Mouse (Mus musculus): ENCODE results near the gene Nxpe4. TPM values are rescaled to one million over a fixed set of nuclear protein-coding genes. Genes with fewer than 3 reads are reported as not detected.
A peak's percentile ranks its signal among the peaks of the same experiment; 100 is the strongest.
"Not testable (repeated sequence)": the region's sequence is repeated elsewhere in the genome, so short reads cannot be mapped to it uniquely, and the experiment has no call there.

Gene Nxpe4
- total and polyA plus RNA-seq, 3 experiments: 0.67 to 5.0 (median 2.1) TPM

DNA sequence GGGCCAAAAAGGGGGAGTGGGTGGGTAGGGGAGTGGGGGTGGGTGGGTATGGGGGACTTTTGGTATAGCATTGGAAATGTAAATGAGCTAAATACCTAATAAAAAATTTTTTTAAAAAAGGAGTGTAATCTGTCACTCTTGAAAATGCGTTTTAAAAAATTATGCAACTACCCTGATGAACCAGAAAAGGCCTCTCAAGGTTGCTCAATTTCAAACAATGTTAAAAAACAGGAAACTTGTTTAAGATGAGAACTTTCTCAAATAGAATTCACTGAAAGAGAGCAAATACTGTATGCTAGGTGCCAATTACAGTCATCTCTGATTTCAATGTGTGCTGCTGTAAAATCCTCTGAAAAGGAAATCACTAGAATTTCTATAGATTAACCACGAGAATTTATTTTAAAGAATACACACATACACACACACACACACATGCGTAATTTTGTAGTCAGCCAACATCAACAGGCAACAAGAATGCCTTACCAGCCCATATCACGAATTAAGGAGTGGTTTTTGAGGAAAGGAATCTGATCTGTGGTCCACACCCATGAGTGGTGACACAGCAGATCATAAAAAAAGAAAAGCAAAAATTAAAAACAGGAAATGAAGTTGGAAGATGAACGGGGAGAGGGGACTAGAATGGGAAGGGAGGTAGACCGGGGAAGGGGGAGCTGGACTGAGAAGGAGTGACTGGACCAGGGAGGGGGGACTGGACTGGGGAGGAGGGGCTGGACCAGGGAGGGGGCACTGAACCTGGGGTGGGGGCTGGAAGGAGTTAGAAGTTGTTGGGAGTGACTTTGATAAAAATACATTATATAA lies 248.6 kb downstream of the Nxpe4 start:
- DNase-seq: no peak

DNA sequence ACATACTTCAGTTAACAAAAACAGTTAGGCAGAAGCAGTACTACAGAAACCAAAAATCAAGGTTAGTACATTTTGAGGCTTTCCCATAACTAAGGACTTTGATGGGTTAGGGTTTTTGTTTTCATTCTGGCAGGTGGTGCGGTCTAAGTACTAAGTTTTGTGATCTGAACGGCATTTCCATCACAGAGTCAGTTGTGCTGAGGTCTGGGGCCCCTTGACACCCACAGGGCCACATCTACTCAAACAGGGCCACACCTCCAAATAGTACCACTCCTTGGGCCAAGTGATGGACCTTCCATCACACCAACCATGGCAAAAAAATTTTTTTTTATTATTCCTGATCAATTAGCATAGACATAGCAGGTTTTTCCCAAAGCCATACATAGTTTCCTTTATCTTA lies 251.8 kb downstream of the Nxpe4 start:
- DNase-seq: no peak

DNA sequence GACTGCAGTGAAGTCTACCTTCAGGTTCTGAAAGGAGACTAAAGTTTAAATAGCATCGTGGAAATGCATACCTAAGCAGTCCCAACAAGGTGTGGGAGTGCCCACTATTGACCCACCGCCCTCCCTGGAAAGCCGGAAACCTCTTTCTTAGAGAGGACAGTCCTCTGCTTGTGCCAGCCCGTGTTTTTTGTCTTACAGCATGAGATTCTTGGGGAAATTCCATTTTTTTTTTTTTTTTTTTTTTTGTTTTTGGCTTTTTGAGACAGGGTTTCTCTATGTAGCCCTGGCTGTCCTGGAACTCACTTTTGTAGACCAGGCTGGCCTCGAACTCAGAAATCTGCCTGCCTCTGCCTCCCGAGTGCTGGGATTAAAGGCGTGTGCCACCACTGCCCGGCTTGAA lies 255.5 kb downstream of the Nxpe4 start:
- not testable (repeated sequence) for DNase-seq

DNA sequence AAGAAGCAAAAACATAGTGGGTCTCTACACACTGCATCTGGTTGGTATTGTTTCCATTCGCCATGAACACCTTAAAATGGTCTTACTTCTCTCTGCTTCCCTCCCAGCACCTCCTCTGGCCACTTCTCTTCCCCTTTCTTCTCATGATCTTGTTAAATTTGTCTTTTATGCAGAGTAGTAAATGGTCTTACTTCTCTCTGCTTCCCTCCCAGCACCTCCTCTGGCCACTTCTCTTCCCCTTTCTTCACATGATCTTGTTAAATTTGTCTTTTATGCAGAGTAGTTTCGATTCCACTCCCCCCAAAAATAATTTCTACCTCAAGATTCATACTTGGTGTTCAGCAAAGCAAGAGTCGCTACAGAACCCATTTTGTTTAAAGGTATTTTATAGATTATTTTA lies 256.2 kb downstream of the Nxpe4 start:
- DNase-seq: no peak

DNA sequence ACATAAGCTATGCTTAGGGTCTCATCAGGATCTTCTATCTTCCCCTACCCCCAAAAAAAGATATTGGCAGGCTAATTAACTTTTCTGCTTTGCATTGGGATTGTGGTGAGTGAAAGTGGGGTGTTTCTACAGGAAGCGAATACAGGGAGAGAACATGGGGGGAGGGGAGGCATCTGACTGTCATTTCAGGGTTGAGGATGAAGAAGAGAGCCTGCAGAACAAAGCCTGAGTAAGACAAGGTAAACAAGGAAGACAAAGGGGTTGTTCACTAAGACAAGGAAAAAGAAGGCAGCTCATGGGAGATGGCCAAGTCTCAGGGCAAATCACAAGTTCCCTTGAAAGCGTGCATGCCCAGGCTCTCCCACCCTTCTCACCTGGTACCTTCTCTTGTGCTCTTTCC lies 256.6 kb downstream of the Nxpe4 start:
- no peak for DNase-seq

DNA sequence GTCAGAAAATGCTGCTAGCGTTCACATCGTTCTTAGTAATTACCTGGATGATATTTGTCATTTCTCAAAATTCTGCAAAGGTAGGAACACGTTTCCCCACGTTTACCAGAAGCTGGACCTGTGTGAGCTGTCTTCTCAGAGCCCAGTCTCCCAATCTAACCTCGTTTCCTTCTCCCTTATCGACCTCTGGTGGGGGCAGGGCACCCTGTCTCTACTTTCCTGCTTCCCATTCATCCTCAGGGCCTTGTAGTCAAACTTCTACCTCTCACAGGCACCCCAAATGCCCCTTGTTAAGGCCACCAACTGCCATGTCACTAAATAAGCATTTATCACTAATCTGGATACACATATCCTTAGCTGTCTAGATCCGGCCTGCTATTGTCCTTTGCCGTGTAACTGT lies 257.0 kb downstream of the Nxpe4 start:
- no peak for DNase-seq

DNA sequence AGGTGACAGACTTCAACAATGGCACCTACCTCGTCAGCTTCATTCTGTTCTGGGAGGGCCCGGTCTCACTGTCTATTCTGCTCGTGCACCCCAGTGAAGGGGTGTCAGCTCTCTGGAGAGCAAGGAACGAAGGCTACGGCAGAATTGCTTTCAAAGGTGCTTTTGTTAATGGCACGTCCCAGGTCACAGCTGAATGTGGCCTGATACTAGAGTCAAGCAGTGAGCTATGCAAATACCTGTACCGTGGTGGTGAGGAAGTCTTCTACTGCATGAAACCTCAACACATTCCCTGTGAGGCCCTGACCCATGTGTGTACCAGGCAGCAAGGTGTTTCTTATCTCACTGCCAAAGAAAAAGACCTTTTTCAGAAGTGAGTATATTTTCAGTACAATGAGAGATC lies 258.6 kb downstream of the Nxpe4 start:
- no peak for DNase-seq

DNA sequence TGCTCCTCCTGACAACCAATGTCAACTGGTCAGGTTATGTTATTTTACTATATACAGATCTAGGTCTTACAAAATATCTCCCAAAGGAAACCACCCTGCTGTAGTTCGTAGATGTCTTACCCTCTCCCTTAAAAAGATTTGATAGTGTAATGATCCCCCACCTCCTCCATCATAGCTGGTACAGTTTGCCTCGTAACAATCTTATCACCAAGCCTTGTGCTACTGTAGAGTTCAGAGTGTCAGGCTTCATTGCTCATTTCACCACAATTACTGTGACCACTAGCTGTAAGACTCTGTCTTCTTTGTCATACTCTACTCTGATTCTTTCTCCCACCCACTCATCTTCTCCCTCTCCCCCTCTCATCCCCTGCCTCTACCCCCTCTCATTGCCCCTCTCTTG lies 259.2 kb downstream of the Nxpe4 start:
- no peak for DNase-seq

DNA sequence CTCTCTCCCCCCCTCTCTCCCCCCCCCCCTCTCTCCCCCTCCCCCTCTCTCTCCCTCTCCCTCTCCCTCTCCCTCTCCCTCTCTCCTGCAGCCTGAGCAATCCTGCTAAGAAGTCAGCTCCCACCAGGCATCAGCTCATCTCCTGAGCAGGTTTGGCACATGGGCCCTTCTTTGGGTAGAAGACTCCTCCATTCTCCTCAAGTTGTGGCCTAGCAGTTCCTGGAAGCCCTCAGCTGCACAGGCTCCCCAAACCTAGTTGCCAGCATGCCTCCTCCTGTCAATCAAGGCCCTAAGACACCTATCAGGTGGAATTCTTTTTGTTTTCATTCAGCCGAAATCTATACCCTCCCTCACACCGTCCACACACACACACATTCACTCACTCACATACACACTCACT lies 259.7 kb downstream of the Nxpe4 start:
- no peak for DNase-seq

DNA sequence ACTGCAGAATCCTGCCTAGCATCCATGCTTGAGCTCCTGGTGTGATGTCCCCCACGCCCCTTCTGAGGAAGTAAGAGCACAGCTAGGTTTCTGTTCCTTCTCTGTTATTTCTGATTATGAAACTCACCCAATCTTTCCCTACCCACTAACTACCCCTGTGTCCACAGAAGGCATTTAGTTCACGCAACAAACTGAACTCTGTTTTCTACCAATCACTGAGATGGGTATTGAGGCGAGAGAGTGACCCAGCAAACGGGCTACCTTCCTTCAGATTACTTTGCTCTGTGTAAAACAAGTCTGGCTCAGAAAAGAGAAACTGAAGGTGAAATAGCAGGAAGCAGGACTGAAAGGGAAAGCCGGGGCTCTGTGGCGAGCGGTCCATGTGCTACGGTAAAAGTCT lies 260.6 kb downstream of the Nxpe4 start:
- no peak for DNase-seq

DNA sequence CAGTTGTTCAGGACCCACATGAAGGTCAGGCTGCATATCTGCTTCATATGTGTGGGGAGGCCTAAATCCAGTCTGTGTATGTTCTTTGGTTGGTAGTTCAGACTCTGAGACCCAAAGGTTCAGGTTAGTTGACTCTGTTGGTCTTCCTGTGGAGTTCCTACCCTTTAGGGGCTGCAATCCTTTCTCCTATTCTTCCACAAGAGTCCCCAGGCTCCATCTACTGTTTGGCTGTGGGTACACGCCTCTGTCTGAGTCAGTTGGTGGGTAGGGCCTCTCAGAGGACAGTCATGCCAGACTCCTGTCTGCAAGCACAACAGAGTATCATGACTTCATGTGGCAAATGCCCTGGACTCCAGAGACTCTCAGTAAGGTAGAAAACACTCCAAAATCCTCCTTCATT lies 261.4 kb downstream of the Nxpe4 start:
- peak; percentile 64 for DNase-seq

DNA sequence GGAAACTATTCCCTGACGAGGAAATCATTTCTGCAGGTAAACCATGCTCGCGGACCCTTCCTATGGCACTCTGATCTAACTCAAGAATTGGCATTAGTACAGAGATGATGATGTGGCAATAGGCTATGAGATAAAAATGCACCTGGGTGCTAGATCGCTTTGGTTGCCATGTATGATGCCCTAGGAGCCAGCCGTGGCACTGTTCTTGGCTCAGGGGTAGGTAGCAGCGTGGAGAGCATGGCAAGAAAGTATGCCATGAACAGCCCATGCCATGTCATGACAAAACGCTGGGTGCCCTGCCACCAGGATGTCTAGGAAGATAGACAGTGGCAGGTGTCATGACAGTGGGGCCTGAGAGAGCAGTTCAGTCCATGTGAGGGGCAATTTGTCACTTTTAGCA lies 265.4 kb downstream of the Nxpe4 start:
- no peak for DNase-seq

DNA sequence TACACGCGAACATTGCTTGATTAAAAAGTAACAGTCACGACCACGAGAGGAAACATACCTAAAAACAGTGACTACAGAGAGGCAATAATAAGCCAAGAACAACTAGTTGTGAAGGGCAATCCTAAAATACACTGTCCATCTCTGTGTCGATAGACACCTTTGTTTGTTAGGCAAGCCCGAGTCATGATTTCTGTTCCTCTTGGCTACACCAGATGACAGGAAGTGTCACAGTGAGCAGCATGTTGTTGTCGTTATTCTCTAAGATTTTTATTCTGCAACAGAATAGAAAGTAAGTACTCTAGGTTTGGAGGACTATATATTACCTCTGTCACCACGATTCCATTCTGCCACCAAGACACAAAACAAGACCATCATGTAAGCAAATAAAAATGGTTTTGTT lies 270.6 kb downstream of the Nxpe4 start:
- DNase-seq: no peak

DNA sequence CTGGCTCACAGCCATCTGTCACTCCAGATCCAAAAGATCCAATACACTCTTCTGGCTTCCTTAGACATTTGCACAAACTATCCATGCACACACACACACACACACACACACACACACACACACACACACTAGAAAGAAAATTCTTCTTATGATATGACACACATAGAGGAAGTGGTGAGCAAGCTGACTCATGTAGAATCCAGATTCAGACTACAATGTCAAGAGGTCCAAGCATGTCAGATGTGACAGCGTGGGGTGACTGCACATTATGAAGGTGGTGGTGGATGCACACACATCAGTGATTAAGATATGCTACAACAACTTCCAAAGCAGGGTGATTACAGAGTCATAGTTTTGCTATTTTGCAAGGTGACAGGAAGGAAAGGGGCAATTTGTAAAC lies 282.1 kb downstream of the Nxpe4 start:
- no peak for DNase-seq

DNA sequence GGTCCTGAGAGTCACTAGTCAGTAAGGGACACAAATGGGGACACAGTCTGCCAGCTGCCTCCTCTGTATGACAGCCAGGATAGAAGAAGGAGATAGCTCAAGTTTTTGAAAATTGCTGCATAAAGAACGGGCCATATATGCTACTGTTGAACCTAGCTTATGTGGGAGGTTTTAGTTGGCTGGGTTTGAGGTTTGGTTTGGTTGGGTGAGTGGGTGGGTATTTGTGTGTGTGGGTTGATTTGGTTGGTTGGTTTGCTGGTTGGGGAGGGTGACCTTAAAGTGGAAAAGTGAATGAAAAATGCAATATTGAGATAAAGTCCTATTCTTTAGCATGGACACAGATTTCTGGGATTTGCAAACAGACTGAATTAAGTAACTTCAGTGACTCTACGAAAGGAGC lies 283.0 kb downstream of the Nxpe4 start:
- no peak for DNase-seq

DNA sequence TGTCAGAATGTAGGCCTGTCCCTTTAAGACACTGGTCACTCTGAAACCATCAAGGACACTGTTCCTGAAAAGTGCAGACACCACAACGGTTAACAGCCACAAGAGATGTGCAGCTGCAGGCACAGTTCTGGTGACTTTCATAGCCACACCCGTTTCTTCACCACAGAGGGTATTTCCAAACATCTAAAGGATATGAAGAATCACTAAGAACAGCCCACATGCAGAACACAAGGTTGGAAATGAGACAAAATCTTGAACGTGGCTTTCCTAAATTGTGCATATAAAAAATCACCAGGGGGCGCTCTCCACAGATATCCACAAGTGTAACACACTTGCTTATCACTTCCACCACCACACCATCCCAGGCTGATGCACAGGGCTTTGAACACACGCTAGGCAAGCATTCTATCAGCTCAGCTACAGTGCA lies 286.0 kb downstream of the Nxpe4 start:
- peak; percentile 29 for DNase-seq

Other genes starting within 250 kb of the Nxpe4 start
- 1 to 10 TPM in 1 of 2 experiments, under 1 TPM in 1; 0.61 to 1.5 TPM for gene Nxpe2, start 191.4 kb downstream of the Nxpe4 start, total RNA-seq (2021)
- gene Nxpe2, start 191.4 kb downstream of the Nxpe4 start, polyA plus RNA-seq (2012; rRNA removed): 0.13 and 0.42 TPM in 2 replicates